Mouse (Mus musculus): Measurements from ENCODE around the gene Gmnc.

- no peak; the same call in 1 of the 2 replicates for TF ChIP-seq CTCF (conservative IDR thresholded peaks at IDR 0.05; ENCODE audit: low read length)
- no peak for TF ChIP-seq NANOG (IDR thresholded peaks at IDR 0.05; ENCODE audit: borderline replicate concordance, low read length)
- TF ChIP-seq POU5F1 (IDR thresholded peaks at IDR 0.05; ENCODE audit: borderline replicate concordance, low read length), result no peak
Observed at GRCm38 (mm10) chr16:27002714-27003113, 11.3 kb upstream of the Gmnc start.
